Comparison of ENCODE assay signal across 21 mouse cellular contexts in genomic region chr7:120838436-120839160, GRCm38 (mm10). TPM values are rescaled to one million over a fixed set of nuclear protein-coding genes. Genes with fewer than 3 reads are reported as not detected.
DNase-seq lines count a peak whose midpoint lies in the region; ATAC-seq and TF ChIP-seq lines count a peak whose summit lies in the region.
"Had no signal": no experiment of that assay in that cellular context is flagged by ENCODE, and none has a peak within 500 bp of the region (broad histone marks: within the 10 kb centered on the region; RNA-seq: fewer than 3 reads in every experiment).

No protein-coding gene starts in this region.

- H3K36me3 ChIP-seq in heart, adult 2 months (ENCODE audit: control insufficient read depth, insufficient read depth, low read length): no peaks in the 10 kb centered on the region
- no peaks in the 10 kb centered on the region for H3K36me3 ChIP-seq in stomach, embryonic 14.5 days (ENCODE audit: control insufficient read depth, insufficient read depth, low read length)
- H3K36me3 ChIP-seq: embryonic facial prominence, embryonic 15.5 days; heart, embryonic 10.5 days had no signal

- no peaks in the 10 kb centered on the region for H3K79me2 ChIP-seq in heart, adult 2 months (replicated peaks; ENCODE audit: control insufficient read depth, insufficient read depth, low read length)

- no peak for ATAC-seq in stomach, embryonic 14.5 days (ENCODE audit: insufficient number of reproducible peaks, insufficient read depth, low FRiP score, low read depth)
- no peak for ATAC-seq in frontal cortex, adult (ENCODE audit: low TSS enrichment)
- ATAC-seq: activated CD4-positive, CD25-positive, alpha-beta regulatory T cell, adult 4 months; forebrain, embryonic 16.5 days had no signal

- intact Hi-C loops in heart, adult 2 months (cut with DNase I): loop anchor here (5.0 kb wide), 2 partner anchors 144 to 199 kb away; partner anchors contain the start of genes Cdr2 and Mfsd13b

- H3K4me2 ChIP-seq in stomach, embryonic 14.5 days (replicated peaks; ENCODE audit: low read depth, low read length): no peak overlapping the region
- H3K4me2 ChIP-seq: embryonic facial prominence, embryonic 15.5 days; lung, embryonic 14.5 days had no signal

- TF ChIP-seq CTCF in heart, adult 2 months (IDR thresholded peaks at IDR 0.05): no peak

- no peaks in the 10 kb centered on the region for H3K4me1 ChIP-seq in heart, adult 2 months (ENCODE audit: control insufficient read depth, insufficient read depth, low read length)
- 0 out of 2 replicates have a peak, but pooled peaks cover under 1% of the 10 kb centered on the region for H3K4me1 ChIP-seq in stomach, embryonic 14.5 days (ENCODE audit: control insufficient read depth, insufficient read depth, low read length)

- WGBS in heart, adult 2 months: 52% methylated on average over 5 of the region's 5 CpGs
- WGBS in stomach, embryonic 14.5 days: 51% methylated on average over 5 of the region's 5 CpGs

- DNase-seq in heart, adult 2 months: no peak
- no peak for DNase-seq in heart, adult 11 months
- DNase-seq in ovary, postnatal 36 days (ENCODE audit: low spot score): peak; percentile 28
- DNase-seq in ovary, postnatal 14 days (ENCODE audit: low spot score): no peak
- DNase-seq in adrenal gland, postnatal 36 days: peak; percentile 83 to 89
- no peak for DNase-seq in right cerebral cortex, postnatal 25 days
- DNase-seq: B cell, adult 2 months; kidney, adult 8-10 months; lung, embryonic 14.5 days had no signal

- TF ChIP-seq POLR2A in heart, adult 2 months (IDR thresholded peaks at IDR 0.05; ENCODE audit: insufficient read depth, low read depth, low read length): no peak

- H3K27me3 ChIP-seq in heart, adult 2 months (ENCODE audit: control insufficient read depth, insufficient read depth, low read length): no peaks in the 10 kb centered on the region
- H3K27me3 ChIP-seq in stomach, embryonic 14.5 days (ENCODE audit: control insufficient read depth, insufficient read depth, low read length): no peaks in the 10 kb centered on the region
- H3K27me3 ChIP-seq: embryonic facial prominence, embryonic 15.5 days had no signal

- H3K9me3 ChIP-seq in stomach, embryonic 14.5 days (ENCODE audit: control insufficient read depth, low read depth, low read length): no peaks in the 10 kb centered on the region
- H3K9me3 ChIP-seq: embryonic facial prominence, embryonic 15.5 days; G1E; heart, embryonic 10.5 days had no signal

- H3K4me3 ChIP-seq in heart, adult 2 months: no peak overlapping the region
- no peak overlapping the region for H3K4me3 ChIP-seq in stomach, embryonic 14.5 days (ENCODE audit: low read depth, low read length)
- H3K4me3 ChIP-seq: embryonic facial prominence, embryonic 15.5 days; heart, embryonic 10.5 days had no signal

- H3K27ac ChIP-seq in heart, adult 2 months: peak overlapping the region; percentile 51; the same call in 1 of the 2 replicates
- peak overlapping the region; percentile 3; the same call in 1 of the 2 replicates for H3K27ac ChIP-seq in stomach, embryonic 14.5 days (ENCODE audit: low read length)
- H3K27ac ChIP-seq: embryonic facial prominence, embryonic 15.5 days; heart, embryonic 10.5 days had no signal

- TF ChIP-seq EP300 in heart, adult 2 months (IDR thresholded peaks at IDR 0.05; ENCODE audit: insufficient read depth, low read depth, low read length): no peak

- no peak overlapping the region for H3K9ac ChIP-seq in heart, adult 2 months (ENCODE audit: low read depth, low read length)
- H3K9ac ChIP-seq in stomach, embryonic 14.5 days (replicated peaks; ENCODE audit: low read depth, low read length): no peak overlapping the region
- H3K9ac ChIP-seq: embryonic facial prominence, embryonic 15.5 days; lung, embryonic 14.5 days had no signal

RNA-seq across cellular contexts. Expression of gene Eef2k, which starts 4.0 kb away (rescaled TPM):
- 10 to 100 TPM; 23.9 to 28.9 TPM for total RNA-seq in heart, adult 2 months (2021)
- polyA plus RNA-seq in heart, adult 2 months (2012; rRNA removed): 22.8 and 27.4 TPM in 2 replicates
- 10 to 100 TPM; 25.6 to 51.8 TPM for total RNA-seq in adrenal gland, postnatal 36 days (2021)
- 21.1 and 23.0 TPM in 2 replicates for polyA plus RNA-seq in stomach, embryonic 14.5 days (2014; fragmentation: Nextera tagmentation; extraction: Ambion mirVana)

RNA-seq across cellular contexts. Expression of gene Gm5737, which starts 26.4 kb away (rescaled TPM):
- total RNA-seq in heart, adult 2 months (2021): under 1 TPM in 1 of 2 experiments, not detected in 1; 0.34 TPM
- 0.56 and 0.70 TPM in 2 replicates for polyA plus RNA-seq in heart, adult 2 months (2012; rRNA removed)
- total RNA-seq in adrenal gland, postnatal 36 days (2021): not detected
- polyA plus RNA-seq in stomach, embryonic 14.5 days (2014; fragmentation: Nextera tagmentation; extraction: Ambion mirVana): not detected in 2 replicates
- total RNA-seq: G1E; left cerebral cortex, postnatal 36 days; megakaryocyte, adult 5-6 weeks; monocyte, adult 5-6 weeks; neutrophil, adult 5-6 weeks had no signal
- polyA plus RNA-seq: activated CD4-positive, CD25-positive, alpha-beta regulatory T cell, adult 4 months; embryonic facial prominence, embryonic 15.5 days; forebrain, embryonic 16.5 days; G1E; heart, embryonic 10.5 days; hindbrain, embryonic 11.5 days; lung, embryonic 14.5 days had no signal

Comparison
In these comparisons a context has a peak if more than half of its experiments do, and no peak if none do; other contexts are left out.
1. DNase-seq: peak in ovary, postnatal 36 days (single experiment) and adrenal gland, postnatal 36 days (2 of 2); none in heart, adult 2 months (0 of 2), heart, adult 11 months (single experiment), ovary, postnatal 14 days (single experiment) and right cerebral cortex, postnatal 25 days (single experiment).